Mouse (Mus musculus) telencephalon, adult 2 months (tissue): ENCODE results near the gene Iba57.
"Not testable (repeated sequence)": the region's sequence is repeated elsewhere in the genome, so short reads cannot be mapped to it uniquely, and the experiment has no call there.

Experiments used
- DNase-seq: peaks from one replicate; pipeline ENCODE4 v3.0.0-alpha.2; 2011; ENCODE audit warnings: low read depth, low spot score

The Iba57 gene

DNA sequence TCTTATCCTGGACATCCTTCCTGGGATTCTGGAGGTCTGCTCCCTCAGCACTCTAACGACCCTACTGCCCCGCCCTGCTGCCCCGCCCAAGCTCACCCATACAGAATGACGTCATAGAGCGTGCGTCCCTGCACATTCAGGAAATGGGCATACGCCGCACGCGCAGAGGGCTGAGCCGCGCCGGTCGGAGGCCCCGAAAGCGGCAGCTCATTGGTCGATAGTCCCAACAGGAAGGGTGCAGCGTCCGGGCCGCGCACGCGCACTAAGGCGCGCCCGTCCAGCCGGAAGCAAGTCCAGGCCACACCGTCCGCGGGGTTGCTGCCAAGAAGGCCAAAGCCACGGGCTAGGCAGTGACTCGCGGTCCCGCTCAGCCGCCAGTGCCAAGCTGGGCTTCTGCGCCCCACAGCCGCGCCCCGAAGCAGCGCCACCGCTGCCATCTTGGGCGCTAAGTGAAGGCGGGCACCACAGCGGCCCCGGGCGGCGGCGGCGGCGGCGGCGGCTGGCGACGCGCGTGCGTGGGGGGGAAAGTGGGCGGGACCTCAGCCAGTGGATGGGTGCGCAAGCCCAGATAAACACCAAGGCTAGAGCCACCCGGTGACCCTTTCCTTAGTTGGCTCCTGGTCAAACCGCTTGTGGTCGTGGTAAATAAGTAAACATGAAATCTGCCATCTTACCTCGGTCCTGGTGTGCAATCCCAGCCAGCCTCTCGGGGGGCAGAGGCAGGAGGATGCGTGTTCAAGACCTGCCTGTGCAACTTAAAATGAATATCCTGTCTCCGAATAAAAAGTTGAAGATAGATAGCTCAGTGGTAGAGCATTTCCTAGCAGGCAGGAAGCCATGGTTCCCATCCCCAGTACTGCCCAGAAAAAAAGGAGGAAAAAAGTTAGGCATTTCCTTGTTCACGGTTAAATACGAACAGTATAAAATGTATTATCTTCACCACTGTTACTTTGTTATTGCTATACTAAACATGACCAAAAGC, at the start of gene Iba57:
TSS of gene Iba57 (minus strand) at position 485 of the 982 bp plus-strand sequence.
- DNase-seq: peak; percentile 98

DNA sequence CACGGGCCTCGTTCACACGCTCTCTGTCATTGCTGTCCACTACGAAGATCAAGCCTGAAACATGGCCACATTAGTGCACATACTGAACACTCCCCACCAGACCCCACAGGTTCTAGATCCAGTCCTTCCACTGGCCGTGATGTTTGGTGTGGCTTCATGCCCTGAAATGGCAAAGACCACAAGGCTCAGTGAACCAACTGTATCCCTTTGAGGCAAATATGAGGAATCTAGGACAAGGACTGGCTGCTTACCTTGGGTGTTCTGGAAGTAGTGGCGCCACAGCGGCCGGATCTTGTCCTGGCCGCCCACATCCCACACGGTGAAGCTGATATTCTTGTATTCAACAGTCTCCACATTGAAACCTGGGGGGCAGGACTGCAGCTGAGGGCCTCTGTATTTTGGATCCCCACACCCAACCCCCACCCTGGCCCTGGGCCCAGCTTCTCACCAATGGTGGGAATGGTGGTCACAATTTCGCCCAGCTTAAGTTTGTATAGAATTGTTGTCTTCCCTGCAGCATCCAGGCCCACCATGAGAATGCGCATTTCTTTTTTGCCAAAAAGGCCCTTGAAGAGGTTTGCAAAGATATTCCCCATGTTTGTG, 49.5 kb upstream of the Iba57 start:
- DNase-seq: no peak

DNA sequence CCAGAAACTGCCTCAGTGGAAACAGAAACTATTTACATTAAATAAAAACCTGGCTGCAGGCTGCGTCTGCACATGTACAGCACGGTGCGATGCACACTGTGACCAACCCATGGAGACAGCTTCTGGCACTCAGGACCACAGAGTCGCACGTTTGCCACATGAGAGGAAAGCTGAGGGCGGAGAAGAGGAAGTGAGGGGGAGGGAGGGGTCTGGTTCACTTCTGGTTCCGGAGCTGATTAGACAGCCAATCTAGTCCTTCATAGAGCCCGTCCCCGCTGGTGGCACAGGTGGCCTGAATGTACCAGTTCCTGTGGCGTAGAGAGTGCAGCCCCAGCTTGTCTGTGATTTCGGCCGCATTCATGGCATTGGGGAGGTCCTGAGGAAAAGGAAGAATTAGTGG, 48.8 kb upstream of the Iba57 start:
- not testable (repeated sequence) for DNase-seq

DNA sequence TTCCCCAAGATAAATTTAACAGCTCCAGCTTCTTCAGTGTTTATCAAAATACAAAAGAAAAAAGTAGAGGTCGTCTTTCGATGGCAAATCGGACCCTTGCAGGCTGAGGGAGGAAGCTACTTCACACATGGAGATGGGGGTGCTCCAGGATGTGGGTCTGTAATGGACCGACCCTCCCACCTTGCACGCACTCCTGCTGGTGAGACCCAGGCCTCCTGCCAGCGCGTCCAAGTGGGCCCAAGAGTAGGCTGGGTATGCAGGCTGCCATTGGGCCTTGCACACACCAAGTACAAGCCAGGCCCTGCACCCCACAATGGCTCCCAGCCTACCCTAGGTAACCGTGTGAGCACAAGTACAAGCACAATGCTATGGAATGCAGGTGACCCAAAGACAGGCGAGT, 48.0 kb upstream of the Iba57 start:
- DNase-seq: not testable (repeated sequence)

DNA sequence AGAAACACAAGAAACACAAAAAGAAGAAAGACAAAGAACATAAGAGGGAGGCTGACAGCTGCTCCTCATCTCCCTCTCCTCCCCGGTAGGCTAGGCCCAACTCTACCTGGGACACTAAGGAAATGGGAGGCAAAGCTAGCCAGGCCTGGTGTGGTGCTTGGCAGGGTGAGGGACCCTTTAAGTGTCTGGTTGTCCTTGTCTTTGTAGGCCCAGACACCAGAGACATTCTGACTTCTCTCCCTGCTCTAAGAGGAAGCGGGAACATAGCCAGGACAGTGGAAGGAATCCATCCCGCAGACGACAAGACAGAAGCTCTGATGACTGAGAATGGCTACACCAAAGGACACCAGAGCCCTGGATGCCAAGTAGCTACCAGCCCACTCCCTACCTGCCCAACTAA, 46.5 kb upstream of the Iba57 start:
- no peak for DNase-seq

DNA sequence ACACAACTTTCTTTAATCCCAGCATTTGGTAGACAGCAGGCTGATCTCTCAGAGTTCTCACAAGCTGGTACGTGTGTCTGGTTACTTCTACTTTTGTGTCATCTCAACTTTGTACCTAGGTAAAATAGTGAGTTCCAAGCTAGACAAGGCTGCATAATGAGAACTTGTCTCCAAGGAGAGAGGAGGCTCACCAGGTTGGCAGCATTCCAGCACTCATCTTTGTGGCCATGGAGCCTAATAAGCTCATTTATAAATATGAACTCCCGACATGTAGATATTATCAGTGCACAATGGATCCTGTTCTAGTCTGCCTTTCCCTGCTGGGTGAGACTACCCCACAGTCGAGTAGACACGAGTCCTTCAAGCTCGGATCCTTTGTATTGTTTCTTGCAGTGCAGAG, 46.0 kb upstream of the Iba57 start:
- no peak for DNase-seq

DNA sequence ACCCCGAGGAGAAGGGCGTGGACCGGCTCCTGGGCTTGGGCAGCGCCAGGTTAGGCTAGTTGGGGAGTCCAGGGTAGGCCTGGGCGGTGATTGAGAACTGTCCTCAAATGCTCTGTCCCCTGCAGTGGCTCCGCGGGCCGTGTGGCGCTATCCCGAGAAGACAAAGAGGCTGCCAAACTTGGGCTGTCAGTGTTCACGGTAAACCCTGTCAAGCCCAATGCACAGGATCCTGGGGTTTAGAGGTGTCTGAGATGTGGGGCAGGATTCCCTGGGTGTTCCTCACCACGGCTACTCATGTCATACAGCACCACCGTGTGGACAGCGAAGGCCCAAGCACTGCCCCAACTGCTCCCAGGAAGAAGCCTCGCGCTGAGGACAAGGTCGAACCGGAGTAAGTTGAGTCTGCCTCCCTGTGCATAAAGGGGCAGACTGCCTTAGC, 45.5 kb upstream of the Iba57 start:
- no peak for DNase-seq

DNA sequence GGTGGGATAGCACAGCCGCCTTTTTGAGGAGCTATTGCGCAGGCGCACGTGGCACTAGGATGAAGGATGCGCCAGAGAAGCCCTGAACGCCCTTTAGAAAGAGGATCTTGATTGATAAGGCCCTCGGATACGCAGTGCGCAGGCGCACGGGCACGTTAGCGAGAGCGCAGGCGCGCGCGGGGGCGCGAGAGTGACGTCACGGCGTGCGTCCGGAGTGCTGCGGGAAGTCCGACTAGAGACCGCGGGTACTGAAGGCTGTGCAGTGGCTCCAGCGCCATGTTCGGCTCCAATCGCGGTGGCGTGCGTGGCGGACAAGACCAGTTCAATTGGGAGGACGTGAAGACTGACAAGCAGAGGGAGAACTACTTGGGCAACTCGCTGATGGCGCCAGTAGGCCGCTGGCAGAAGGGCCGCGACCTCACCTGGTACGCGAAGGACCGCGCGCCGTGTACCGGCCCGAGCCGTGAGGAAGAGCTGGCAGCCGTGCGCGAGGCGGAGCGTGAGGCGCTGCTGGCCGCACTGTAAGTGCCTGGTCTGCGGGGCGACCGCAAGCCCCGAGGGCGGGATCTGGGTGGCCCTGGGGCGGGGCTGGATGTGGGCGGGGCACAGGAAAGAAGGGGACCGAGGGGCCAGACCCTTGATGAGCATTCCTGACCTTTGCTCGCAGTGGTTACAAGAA, 44.8 kb upstream of the Iba57 start, which contains the start of gene 2310033P09Rik:
TSS of gene 2310033P09Rik (plus strand) at position 169 of the 679 bp plus-strand sequence.
- peak; percentile 92 for DNase-seq

DNA sequence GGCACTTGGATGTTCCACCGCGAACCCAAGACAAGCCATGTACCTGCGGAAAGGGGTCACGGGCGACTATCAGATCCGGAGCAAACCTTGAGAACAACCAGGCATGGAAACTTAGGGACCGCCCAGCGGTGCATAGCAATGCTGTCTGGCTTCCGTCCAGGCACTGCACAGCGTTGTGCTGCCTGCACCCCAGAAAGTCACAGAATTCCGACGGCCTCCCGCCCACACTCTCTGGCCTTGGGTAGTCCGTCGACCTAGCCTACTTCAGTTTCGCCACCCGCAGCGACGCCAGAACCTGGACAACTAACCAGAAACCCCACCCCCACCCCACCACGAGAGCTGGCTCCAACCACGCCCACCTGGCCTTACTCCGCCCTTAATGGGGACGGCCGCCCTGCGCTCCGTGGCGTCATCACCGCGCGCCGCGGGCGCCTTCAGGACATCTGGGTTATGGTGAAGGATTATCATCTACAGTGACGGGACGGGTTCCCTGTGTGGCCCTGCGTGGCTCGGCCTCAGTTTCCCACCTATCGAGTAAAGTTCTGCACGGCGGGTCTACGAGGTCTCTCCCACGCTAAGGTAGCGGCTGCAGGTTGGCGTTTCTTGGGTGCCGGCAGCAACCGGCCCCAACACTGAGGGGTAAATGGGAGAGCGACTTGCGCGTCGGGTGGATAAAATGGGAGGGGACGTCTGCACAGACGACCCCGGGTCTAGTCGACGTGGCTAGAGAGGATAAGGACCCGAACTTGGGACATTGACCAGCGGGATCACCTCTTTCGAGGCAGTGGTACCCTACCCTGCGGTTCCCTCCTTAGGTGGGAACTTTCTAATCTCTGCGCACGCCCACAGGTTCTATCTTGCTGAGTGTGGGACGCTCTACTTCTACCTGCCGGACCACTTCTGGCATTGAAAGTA, 38.8 kb upstream of the Iba57 start, which contains the start of gene Mrpl55:
TSS of gene Mrpl55 (plus strand) at position 406 of the 915 bp plus-strand sequence.
- peak; percentile 91 for DNase-seq

DNA sequence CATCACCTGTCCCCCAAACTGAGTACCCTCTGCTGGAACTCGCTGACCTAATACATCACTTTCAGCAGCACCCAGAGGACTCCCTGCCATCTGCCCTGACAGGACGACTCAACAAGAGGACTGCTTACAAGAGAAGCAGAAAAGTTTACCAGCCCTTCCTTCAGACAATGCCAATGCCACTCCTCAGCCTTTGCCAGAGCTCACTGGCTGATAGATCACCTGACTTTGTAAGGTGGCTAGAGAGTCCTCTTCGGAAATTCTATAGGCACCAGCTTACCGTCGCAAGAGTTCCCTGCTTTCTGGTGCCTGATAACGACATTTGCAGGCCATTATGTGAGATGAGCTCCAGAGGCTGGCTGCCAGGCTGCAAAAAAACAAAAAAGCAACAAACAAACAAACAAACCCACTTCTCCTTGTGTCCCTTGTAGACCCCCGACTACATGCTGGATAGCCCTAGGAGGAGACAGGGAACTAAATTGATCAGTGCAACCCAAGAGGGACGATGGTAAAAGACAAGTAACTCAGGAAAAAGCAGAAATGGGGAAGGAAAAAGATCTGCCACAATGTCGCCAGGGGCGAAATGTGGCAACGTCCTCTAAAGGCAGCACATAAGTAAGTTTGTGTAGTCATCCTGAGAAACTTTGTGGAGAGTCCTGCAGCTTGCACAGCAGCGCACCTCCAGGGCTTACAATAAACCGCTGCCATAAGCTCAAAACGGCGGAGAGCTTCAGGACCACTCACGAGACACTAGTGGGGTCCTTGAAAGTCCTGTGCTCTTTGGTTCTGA, 37.9 kb upstream of the Iba57 start:
- no peak for DNase-seq

DNA sequence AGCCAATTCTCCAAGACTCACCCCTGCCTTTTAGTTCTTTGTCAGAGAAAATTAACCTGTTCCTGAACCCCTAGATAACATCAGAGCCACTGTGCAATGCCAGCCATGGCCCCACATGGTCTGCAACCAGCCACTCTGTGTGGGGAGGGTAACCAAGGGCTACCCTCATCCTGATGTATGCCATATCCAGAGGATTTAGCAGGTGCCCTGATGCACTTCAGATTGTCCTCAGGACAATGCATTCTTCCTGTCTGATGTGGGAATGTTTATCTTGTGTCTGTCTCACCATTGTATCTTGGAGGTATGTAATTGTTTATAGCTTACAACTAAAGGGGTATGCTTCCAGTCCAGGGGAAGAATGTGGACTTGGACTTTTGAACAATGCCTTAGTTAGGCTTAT, 32.7 kb upstream of the Iba57 start:
- no peak for DNase-seq

DNA sequence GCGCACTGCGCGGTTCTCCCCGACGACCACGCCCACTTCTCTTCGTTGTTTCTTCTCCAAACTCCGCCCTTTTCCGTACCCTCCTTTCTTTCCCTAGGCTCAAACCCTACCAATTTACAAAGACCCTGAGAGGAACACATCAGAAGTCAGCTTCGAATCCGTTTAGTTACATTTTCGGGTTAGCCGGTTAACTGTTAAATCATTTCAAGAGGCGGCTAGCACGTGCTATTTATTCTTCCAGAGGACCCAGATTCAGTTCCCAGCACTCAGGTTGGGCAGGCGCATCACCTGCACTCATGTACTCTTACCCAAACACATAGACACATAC, 28.5 kb upstream of the Iba57 start, which contains the start of gene Guk1:
TSS of gene Guk1 (minus strand) at position 154 of the 328 bp plus-strand sequence.
- DNase-seq: no peak

DNA sequence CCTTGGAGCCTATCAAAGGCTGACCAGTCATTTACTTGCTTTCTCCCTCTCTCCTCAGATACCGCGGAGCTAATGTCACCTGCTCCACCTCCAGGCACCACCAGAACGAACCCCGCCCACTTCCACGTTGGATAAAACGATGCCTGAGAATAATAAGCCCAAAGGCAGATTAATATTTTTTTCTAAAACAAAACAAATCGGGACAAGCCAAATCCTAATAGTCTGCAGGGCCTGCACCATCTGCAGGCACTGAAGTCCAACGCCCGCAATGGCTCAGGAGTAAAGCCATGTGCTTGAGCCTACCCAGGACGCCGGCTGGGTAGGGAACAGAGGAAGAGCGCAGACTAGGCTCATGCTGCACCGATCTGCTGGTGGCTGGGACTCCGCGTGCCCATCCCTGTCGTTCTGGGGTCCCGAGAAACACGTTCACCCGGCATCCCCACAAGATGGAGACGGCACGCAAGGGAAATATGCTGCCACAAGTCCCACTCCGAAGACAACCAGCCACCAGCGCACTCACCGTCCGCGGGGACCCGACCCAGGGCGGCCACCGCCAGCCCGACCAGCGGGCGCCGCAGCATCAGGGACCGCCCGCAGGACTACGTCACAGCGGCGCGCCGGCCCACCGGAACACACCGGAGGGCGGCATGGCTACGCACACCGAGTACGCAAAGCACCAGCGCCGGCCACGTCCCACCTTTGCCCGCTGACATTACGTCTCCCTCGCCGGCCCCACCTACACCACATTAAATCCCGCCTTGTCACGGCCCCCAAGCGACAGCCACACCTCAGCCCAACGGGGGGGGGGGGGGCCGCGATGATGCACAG, 27.9 kb upstream of the Iba57 start:
- peak; percentile 92 for DNase-seq

DNA sequence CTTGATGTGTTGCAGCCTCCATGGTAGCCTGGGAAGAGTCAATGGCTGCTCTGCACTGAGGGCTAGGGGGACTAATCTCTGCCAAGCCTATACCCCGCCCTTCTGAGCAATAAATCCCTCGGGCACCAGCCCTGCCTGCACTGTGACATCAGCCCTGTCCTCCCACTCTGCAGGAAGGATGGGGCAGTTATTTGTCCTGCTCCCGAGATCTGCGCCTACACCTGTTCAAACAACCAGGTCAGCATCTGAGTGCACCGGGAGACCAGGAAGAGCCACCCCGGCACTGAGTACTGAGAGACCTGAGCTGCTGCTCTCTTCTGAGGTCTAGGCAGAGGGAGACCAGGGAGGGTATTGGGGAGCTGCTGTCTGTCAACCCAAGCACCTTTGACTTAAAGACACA, 24.2 kb upstream of the Iba57 start:
- no peak for DNase-seq

DNA sequence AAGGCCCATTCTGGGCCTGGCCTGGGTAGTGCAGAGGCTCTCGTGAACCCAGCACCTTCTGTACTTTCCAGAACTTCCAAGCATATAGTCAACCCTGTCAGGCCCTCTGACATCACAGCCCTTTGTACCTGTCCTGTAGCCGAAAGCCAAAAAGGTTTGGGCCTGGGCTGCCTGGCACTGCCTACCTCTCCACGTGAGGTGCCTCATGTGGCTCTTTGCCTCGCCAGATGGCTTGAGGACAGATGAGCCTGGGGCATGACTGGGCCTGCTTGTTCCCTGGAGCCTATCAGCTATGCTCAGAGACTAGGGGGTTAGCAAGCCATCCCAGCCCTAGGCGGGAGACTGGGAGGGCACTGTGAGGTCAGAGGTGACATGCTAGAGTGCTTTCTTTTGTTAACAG, 22.0 kb upstream of the Iba57 start:
- no peak for DNase-seq

DNA sequence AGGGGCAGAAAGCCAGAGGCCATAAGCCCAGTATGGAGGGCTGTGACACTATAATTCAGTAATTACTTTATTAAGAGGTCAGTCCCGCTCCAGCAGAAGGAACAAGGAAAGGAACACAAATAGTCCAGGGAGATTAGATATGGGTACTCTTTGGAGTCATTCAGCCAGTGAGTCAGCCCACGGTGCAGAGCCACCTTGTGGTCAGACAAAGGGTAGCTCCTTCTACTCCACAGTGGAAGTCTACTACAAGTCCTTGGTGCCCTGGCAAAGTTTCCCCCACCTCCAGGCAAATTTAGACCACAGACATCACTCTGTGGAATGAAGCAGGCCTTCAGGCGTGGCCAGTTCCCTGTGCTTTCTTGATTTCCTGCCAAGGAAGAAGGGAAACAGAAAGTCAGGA, 20.3 kb upstream of the Iba57 start:
- DNase-seq: peak; percentile 35

DNA sequence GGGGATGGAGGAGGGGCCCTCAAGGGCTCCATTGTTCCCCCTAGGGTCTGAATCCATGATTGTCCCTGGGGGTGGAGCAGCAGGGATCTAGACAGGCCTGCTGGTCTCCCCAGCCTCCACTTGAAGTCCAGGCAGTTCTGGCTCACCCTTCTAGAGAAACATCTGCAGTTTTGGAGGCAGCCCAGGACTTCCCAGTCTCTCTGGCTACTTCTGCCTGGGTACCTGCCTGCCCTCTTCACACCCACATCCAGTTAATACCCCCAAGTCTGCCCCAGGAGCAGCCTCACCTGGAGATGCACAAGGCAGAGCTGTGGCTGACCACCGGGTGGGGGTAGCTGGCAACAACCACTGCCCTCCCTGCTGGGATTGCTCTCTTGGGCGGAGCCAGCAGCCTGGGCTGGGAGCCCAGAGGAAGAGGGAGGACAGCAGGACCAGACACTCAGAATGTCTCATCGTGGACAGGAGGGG, 19.4 kb upstream of the Iba57 start, which contains the start of gene Gjc2:
TSS of gene Gjc2 (minus strand) at position 350 of the 468 bp plus-strand sequence.
- DNase-seq: peak; percentile 68

DNA sequence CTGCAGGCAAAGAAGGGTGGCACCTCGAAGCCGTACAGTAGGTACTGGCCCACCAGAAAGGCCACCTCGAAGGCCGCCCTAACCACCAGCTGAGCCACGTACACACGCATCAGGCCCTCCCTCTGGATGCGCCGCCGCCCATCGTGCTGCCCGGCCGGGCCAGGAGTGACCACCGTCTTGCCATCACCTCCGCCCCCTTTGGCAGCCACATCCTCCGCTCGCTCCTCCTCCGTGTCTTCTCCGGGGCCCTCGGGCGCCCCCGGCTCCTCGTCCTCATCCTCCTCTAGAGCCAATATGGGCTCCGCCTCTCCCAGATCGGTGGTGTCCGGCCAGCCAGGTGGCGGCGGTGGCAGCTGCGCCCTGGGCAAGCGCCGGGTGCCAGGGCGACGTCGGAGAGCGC, 13.4 kb upstream of the Iba57 start:
- no peak for DNase-seq

DNA sequence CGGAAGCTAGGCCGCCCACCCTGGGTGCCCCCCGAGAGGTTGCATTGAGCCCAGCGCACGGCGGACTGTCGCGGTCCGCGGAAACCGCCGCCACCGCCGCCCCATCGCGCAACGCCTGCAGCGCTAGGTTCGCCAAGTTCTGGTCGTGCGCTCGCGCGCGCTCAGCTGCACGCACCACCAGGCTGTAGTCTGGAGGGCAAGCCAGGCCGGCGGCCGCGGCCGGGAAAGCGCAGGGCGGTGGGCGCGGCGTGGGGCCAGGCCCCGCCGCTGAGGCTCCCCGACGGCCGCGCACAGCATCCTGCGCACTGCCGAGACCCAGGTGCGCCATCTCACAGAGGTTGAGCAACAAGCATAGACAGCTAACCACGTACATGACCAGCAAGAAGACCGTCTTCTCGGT, 12.9 kb upstream of the Iba57 start:
- no peak for DNase-seq
